Mouse (Mus musculus) retina, adult 2 months (tissue): ENCODE measurements at regions not wholly inside any gene's neighbourhood (a gene's known extent, or its start where the extent isn't known, plus 50 kb on each side); places are given as distances from the start of the nearest gene placed in this dataset.

Source experiments
- DNase-seq: peaks from one replicate; pipeline ENCODE4 v3.0.0-alpha.2; 2012; ENCODE audit warnings: low read depth, low spot score

DNA sequence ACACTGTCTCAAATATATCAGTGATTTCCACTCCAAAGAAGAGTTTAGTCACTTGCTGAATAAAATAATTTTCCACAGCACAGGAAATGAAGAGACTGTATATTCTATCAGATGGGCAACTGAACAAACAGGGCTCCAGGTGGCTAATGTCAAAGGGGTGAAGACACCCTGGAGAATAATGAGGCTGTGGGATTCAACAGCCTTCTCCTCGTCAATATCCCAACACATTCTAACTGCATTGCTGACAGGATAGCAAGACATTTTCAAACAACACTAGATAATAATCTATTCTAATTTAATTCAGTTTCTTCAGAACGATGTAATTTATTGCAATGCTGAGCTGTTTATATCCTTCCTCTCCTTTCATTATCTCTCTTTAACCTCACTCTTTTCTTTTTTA, 134.4 kb upstream of the Klhl13 start:
- DNase-seq, result no peak

GRCm38 (mm10) chrX:23495199-23495598, 130.3 kb upstream of the Klhl13 start:
- DNase-seq, result no peak

GRCm38 (mm10) chrX:23476868-23477267, 112.0 kb upstream of the Klhl13 start:
- DNase-seq, result no peak

DNA sequence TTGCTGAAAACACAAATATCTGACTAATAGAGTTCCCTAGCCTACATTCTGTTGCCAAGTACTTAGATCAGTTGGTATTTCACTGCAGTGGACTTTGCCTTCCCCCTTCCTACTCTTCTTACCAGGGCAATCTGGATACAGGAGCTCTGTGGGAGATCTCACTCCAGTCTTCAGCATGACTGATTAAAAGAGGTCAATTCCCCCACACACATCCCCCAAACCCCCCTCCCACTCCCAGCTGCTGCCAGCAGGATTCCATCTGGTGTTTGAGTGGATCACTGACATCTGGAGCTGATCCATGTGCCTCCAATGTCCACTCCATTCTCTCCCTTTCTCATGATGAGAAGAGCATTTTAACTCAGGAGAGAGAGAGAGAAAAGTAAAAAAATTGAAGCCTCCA, 101.1 kb upstream of the Klhl13 start:
- peak; percentile 13 for DNase-seq

- no peak for DNase-seq
Observed at GRCm38 (mm10) chrX:23453616-23454015, 88.7 kb upstream of the Klhl13 start.

GRCm38 (mm10) chrX:23422746-23423145, 57.9 kb upstream of the Klhl13 start:
- DNase-seq, result no peak

DNA sequence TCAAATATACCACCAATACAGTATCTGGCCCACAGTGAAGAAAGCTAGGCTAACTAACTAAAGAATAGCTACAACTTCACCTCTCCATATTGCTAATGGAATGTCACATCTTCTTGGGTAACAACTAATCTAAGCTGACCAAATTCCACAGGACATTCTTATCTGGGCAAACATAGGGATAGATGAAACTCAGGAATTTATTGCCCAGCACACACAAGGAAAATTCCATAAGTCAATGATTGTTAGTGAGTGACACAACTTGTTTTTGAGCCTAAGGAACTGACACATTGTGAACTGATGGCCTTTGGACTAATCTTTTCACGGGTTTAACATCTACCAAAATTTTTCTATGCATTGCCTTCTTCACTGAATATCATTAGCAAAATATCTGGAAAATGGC, 52.6 kb upstream of the Klhl13 start:
- DNase-seq, result no peak
